Mouse (Mus musculus): ENCODE measurements around the gene Syt2.

Syt2 gene

GRCm38 (mm10) chr1:134646261-134646962, at the start of gene Syt2:
Syt2 (plus strand) TSS chr1:134646677.
- WGBS = under 1% methylated on average over 62 of the region's 63 CpGs

DNA sequence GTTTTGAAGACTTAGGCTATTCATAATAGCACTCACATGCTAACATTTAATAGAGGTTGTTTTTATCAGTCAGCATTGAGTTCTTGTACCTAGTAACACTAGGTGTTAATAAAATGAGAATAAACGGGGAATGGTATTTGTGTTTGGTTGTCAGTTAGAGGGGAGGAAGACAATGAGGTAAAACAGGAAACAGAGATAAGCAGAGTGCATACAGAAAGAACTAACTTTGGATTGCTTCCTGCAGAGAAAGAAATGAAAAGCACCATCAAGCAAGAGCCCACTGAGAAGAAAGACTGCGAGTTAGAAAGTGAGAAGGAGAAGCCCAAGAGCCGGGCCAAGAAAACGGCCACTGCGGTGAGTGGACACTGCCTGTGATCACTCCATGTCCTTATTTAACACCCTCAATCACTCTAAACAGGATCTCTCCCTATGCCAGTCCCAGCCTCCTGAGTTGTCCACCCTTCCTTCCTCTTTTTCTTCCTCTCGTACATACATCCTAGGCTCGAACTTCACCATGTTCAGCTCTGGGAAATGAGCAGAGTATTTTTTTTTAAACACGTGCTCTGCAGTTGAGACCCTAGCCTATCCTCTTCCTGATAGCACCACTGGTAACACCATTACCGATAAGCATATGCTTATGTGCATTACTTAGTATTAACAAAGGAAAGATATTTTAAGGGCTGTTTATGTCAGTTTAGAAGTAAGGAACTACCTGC, 49.0 kb upstream of the Syt2 start:
- WGBS = 84% methylated on average over 9 of the region's 9 CpGs

GRCm38 (mm10) chr1:134604086-134604485, 42.4 kb upstream of the Syt2 start:
- 97% methylated on average over 2 of the region's 2 CpGs for WGBS

DNA sequence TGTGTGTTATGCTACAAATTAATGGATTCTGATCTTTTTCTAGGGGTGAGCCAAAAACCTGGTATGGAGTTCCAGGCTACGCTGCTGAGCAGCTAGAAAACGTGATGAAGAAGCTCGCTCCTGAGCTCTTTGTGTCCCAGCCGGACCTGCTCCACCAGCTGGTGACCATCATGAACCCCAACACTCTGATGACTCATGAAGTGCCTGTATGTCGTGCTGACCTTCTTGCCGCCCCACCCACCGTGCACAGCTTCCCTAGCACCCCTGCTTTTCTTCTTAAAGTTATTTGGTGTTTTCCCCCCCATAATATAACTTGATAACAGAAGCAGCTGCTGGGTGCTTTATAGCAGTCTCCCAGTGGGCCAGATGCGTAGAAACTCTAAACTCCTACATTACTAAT, 40.8 kb upstream of the Syt2 start:
- WGBS = 87% methylated on average over 8 of the region's 8 CpGs

GRCm38 (mm10) chr1:134606381-134606780, 40.1 kb upstream of the Syt2 start:
- 97% methylated on average over 2 of the region's 2 CpGs for WGBS

DNA sequence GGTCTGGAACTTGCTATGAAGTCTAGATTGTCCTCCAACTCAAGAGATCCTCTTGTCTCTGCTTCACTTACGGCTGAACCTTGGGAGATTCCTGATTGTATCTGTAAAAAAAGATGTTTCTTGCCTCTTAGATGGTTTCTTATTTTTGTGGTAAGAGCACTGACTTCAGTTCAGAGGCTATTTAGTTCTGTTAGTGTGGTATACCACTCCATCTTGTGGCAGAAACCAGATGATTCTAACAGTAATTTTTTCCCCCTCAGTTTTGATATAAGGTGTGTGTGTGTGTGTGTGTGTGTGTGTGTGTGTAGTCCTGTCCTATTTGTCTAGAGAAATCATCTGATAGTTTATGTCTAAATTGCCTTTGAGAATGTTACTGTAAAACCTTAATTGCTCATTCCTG, 39.2 kb upstream of the Syt2 start:
- 79% methylated on average over 1 of the region's 1 CpGs for WGBS

- WGBS = 46% methylated on average over 4 of the region's 4 CpGs
Measured at GRCm38 (mm10) chr1:134609172-134609571, 37.3 kb upstream of the Syt2 start.

- WGBS = 90% methylated on average over 5 of the region's 5 CpGs
Measured at GRCm38 (mm10) chr1:134614554-134614953, 31.9 kb upstream of the Syt2 start.

DNA sequence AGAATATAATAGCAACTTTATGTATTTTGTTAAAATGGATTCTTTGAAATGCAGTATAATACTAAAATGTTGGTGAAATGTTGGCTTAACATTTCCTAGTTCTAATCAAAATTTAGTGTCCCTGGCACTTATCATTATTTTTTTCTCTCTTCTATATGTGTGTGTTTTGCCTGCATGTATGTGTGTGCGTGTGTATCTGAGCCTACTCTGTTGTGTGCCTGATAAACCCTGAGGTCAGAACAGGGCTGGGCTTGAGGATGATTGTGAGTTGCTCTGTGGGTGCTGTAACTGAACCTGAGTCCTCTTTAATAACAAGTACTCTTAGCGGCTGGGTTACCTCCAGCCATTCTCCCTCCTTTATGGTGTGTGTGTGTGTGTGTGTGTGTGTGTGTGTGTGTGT, 31.5 kb upstream of the Syt2 start:
- WGBS = 93% methylated on average over 2 of the region's 2 CpGs

DNA sequence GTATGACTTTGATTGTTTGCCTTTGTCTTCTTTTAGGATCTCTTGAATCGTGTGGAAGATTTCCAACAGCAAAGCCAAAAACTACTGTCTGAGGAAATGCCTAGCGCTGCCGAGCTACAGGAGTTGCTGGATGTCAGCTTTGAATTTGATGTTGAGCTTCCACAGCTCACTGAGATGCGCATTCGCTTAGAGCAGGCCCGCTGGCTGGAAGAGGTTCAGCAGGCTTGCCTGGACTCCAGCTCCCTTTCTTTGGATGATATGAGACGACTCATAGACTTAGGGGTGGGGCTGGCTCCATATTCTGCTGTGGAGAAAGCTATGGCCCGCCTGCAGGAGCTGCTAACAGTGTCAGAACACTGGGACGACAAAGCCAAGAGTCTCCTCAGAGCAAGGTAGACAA, 28.8 kb upstream of the Syt2 start:
- WGBS = 67% methylated on average over 9 of the region's 9 CpGs

DNA sequence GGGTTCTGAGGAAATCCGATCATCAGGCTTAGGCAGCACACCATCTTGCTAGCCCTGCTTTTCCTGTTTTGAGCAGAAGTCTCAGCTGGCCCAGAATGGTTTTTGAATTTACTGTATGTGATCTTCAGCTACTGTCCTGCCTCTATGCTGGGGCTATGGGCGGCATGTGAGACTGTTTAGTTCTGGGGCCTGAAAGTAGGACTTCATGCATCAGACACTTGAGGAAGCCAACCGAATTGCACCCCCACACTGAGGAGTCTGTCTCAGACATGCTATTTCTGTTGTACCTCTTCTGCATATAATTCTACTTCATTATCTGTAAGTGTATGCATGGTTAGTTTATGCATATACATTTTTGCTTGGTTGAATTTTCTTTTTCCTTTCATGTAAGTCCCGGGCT, 21.2 kb upstream of the Syt2 start:
- 66% methylated on average over 4 of the region's 4 CpGs for WGBS

GRCm38 (mm10) chr1:134629455-134629854, 17.0 kb upstream of the Syt2 start:
- WGBS = 95% methylated on average over 10 of the region's 10 CpGs

DNA sequence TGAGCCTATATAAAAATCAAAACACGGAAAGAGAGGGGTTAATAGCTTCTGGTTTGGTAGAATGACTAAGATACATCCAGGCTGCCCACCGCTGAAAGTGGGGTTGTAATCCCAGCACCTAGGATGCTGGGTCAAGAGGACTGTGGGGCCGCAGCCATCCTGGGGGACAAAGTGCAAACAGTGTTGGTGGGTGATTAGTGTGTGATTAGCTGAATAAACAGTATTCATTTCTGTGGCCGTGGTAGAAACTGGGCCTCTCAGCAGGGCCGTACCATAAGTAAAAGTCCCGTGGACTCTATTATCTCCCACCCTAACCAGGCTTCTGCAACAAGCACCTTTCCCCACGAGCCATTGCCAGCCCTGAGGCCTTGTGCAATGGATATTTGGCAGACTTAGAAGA, 12.2 kb upstream of the Syt2 start:
- 75% methylated on average over 7 of the region's 7 CpGs for WGBS

- WGBS = 61% methylated on average over 3 of the region's 3 CpGs
Measured at GRCm38 (mm10) chr1:134636245-134636644, 10.2 kb upstream of the Syt2 start.

DNA sequence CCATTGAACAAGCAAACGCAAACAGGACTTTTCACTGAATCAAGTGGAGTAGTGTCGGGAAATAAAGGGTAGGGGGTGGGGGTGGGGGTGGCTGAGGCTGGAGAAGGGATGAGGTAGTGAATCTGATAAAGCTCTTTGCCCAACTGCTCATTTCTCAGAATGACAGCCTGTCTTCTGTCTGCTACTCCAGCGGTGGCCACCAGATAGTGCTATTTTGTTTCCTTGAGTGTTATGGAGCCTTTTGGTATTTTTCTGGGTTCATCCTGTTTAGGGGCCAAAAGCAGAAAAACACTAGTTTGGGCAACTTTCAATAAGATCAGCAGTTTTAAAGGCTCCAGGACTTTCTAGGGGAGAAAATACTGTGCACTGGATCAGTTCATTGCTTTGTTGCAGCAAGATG, 9.8 kb upstream of the Syt2 start:
- 6% methylated on average over 3 of the region's 3 CpGs for WGBS

DNA sequence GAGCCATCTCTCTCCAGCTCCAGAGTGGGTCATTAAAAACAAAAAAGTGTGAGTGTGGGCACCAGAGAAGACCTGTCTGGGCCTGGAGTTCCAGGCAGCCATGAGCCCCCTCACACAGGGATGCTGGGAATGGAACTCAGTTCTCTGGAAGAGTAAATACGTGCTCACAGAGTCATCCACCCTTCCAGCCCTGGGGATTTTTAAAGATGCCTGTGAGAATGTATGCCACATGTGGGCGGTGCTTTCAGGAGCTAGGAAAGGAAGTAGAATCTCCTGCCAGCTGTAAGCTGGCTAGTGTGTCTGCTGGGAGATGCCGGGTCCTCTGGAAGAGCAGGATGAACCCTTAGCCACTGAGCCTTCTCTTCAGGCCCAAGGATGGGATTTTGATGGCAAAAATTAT, 8.4 kb upstream of the Syt2 start:
- 12% methylated on average over 3 of the region's 3 CpGs for whole genome bisulfite sequencing

GRCm38 (mm10) chr1:134638522-134638921, 8.0 kb upstream of the Syt2 start:
- WGBS = 16% methylated on average over 7 of the region's 7 CpGs

DNA sequence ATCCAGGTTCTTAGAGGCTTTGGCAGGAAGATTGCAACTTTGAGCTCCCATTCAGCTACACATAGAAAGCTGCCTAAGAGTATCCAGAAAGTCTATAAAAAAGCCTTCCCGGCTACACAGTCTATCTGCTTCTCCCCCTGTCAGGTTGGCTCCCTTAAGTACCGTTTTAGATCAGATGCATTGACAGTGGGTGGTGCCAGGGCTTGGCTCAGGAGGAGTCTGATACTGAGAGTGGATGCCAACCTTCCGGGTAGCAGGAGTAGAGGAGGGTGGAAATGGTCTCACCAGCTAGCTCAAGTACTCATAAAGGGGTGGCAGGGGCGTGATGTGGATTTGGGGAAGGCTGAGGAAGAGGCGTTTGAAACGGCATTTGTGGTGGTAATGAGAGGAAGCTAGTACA, 7.0 kb upstream of the Syt2 start:
- WGBS = 35% methylated on average over 6 of the region's 6 CpGs

GRCm38 (mm10) chr1:134641507-134641906, 5.0 kb upstream of the Syt2 start:
- WGBS = 20% methylated on average over 3 of the region's 3 CpGs

- 72% methylated on average over 6 of the region's 6 CpGs for WGBS
Measured at GRCm38 (mm10) chr1:134643702-134644101, 2.8 kb upstream of the Syt2 start.

DNA sequence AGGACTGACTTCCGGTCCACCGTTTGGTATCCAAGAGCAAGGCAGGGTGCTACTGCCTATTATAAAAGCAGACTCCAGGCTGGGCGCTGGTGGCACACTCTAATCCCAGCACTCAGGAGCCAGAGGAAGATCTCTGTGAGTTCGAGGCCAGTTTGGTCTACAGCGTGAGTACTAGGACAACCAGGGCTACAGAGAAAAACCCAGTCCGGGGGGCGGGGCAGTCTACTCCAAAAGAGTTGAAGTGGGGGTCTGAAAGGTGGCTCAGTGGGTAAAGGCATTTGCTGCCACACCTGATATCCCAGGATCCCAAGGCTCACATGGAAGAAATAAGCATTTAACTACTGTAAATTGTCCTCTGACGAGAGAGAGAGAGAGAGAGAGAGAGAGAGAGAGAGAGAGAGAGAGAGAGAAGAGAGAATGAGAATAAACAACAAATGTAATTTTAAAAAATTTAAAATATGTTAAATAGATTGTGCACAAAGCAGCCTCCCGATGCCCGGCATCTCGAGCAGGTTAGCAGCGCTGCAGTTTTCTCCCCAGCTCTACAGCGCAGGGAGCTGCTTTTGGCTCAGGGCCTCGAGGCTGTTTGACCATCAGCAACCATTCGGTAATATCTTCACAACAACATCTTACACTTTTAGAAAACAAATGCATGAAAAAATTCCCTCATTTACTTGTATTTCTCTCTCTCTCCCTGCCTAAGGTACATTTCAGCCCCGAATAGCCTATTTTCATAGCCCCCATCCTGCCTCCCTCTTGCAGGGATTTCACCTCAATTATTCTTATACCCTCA, 873 bp upstream of the Syt2 start:
- 24% methylated on average over 16 of the region's 16 CpGs for WGBS

DNA sequence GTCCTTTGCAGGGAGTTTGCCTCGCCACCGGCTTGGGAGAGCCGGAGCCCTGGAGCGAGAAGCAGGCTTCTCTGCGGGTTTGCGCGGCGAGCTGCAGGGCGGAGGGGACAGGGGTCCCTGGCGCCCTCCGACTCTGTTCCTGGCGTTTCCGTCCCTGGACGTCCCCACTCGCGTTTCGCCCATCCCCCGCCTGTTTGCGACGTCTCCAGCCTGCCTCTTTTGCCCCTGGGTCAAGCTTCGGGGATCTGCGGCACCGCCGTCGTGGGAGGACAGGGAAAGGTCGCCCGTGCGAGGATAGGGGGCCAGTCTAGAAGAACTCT, 446 bp downstream of the Syt2 start:
- WGBS = 3% methylated on average over 28 of the region's 28 CpGs

DNA sequence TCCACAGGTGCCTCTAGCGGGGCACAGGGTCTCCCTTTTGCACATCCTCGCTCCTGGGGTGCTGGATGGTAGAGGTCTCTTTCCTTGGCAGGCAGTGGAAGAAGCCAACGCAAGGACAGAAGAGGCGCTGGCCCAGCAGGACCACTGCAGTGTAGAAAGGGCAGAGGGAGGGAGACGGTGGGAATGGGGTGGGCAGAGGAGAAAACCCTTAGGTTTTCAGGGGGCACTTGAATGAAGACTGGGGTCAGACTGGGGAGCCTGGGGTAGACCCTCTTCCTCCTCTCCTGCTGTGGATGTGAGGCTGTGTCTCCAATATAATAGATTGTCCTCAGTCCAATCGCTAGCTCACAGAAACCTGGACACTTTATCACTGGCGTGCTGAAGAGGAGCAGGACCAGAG, 1.1 kb downstream of the Syt2 start:
- 56% methylated on average over 7 of the region's 7 CpGs for WGBS

Data from cerebral cortex, adult 2 months (tissue).